Mouse (Mus musculus): ENCODE measurements around the gene Kynu.

Kynu gene

GRCm38 (mm10) chr2:43669588-43669987 lies 114.5 kb downstream of the Kynu start:
- no peak for DNase-seq

DNA sequence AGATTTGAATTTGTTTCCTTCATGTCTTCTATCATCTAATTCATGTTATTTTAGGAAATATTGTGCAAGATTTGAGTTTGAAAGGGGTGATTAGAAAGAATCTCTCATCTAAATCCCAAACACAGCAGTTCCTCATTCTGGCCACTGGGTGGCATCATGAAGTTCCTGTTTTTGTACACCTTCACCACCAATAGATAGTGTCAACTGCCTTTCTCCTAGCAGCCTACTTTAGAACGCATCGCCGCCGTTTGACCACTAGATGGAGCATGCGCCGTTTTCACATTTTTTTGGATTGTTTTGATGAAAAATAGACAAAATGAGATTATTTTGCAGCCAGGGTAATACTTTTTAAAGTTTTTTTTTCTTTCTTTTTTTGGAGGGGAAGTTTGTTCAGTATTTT lies 118.5 kb downstream of the Kynu start:
- DNase-seq: peak; percentile 75

GRCm38 (mm10) chr2:43674098-43674497 lies 119.0 kb downstream of the Kynu start:
- no peak for DNase-seq

GRCm38 (mm10) chr2:43675277-43675676 lies 120.1 kb downstream of the Kynu start:
- DNase-seq: no peak

- DNase-seq: no peak
Observed at GRCm38 (mm10) chr2:43690402-43690801, 135.3 kb downstream of the Kynu start.

- no peak for DNase-seq
Observed at GRCm38 (mm10) chr2:43691290-43691689, 136.2 kb downstream of the Kynu start.

- DNase-seq: no peak
Observed at GRCm38 (mm10) chr2:43695635-43696034, 140.5 kb downstream of the Kynu start.

- DNase-seq: no peak
Observed at GRCm38 (mm10) chr2:43712611-43713138, 157.5 kb downstream of the Kynu start.

GRCm38 (mm10) chr2:43722446-43723103 lies 167.4 kb downstream of the Kynu start:
- DNase-seq: peak; percentile 77

- DNase-seq: peak; percentile 10
Observed at GRCm38 (mm10) chr2:43723104-43723541, 168.0 kb downstream of the Kynu start.

- no peak for DNase-seq
Observed at GRCm38 (mm10) chr2:43727181-43727580, 172.1 kb downstream of the Kynu start.

GRCm38 (mm10) chr2:43727693-43728092 lies 172.6 kb downstream of the Kynu start:
- DNase-seq: no peak

- DNase-seq: no peak
Observed at GRCm38 (mm10) chr2:43728831-43729230, 173.7 kb downstream of the Kynu start.
